Mouse (Mus musculus) brain, adult 2 months (tissue): ENCODE results near the gene Mtmr6.
"Not testable (repeated sequence)": the region's sequence is repeated elsewhere in the genome, so short reads cannot be mapped to it uniquely, and the experiment has no call there.

Experiments
- DNase-seq: peaks from one replicate; pipeline ENCODE4 v3.0.0; 2011; ENCODE audit warnings: low read depth, low spot score

Mtmr6 gene

DNA sequence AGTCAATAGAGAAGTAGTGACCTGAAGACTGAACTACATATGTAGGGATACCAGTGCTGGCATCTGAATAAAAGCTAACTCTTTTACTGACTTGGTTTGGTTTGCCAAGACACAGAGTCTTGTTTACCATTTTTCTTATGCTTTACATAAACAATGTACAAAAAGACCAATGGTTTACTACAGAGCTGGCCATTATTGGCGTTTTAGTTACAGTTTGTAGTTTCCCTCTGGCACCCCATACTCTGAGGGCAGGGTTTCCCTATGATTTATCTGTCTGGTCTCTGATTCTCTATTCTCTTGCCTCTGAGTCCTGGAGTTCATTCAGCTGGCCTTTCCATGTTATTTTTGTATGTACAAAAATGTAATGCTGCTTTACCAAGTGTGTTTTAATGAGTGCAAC lies 30.5 kb downstream of the Mtmr6 start:
- no peak for DNase-seq

DNA sequence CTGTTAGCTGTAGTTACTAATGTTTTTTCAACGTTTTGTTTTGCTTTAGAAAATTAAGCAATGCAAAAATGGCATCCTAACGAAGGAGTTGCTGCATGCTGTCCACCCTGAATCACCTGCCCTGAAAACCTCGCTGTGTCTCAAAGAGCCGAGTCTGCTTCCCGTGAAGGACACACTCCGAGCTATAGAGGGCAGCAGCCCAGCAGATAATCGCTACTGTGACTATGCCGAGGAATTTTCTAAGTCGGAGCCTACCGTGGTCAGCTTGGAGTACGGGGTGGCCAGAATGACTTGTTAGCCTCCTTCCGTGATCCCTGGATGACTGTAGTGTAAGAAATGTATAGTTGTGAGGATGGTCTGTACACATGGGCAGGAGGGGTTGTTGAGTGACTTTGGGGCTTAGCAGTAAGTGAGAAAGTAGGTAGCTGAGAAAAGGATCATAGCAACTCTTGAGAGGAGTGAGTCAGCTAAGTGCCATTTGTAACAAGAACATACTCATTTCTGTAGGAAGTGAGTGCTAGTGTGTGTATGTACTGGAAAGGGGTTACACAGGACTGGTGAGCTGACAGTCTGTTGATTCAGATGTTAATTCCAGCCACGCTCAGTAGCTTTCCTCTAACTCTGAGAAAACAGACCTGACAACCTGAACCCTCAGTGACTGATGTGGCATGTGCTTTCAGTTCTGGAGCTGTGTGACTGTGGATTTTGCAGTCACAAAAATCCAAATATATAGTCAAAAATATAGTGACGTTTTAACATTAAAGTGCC lies 35.4 kb downstream of the Mtmr6 start:
- peak; percentile 80 for DNase-seq

DNA sequence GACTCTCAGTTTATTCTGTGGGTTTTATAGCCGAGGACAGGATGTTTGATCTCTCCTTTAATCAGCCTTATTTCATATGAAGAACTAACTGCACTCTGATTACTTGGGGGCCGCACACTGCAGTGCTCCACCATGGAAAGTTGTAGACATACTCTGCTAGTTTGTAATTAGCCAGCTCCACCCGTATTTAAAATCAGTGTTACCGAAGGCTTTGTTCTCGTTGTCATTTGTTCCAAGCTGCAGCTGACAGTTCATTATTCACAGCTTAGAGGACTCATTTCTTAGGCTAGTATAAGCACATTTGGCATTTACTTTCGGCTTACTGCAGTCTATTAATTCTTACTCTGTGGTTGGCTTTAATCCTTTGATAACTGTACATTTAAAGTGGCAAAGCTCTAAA lies 36.0 kb downstream of the Mtmr6 start:
- DNase-seq = peak; percentile 43

DNA sequence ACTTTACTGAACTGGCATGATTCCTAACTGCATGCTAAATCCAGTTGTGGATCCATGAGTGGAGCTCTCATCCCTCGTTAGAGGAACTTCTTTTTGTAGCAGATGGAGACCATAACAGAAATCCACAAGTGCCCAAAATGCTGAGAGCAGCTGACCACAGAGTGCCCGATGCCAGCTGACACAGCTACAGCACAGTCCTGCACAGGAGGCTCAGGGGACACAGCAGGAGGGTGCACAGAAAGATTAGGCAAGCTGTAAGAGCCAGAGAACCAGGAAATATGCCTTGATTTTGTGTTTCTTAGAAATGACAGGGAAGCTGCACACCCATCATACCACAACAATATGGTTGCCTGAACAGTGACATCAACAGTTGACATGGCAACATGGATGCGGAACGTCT lies 37.4 kb downstream of the Mtmr6 start:
- peak; percentile 33 for DNase-seq

DNA sequence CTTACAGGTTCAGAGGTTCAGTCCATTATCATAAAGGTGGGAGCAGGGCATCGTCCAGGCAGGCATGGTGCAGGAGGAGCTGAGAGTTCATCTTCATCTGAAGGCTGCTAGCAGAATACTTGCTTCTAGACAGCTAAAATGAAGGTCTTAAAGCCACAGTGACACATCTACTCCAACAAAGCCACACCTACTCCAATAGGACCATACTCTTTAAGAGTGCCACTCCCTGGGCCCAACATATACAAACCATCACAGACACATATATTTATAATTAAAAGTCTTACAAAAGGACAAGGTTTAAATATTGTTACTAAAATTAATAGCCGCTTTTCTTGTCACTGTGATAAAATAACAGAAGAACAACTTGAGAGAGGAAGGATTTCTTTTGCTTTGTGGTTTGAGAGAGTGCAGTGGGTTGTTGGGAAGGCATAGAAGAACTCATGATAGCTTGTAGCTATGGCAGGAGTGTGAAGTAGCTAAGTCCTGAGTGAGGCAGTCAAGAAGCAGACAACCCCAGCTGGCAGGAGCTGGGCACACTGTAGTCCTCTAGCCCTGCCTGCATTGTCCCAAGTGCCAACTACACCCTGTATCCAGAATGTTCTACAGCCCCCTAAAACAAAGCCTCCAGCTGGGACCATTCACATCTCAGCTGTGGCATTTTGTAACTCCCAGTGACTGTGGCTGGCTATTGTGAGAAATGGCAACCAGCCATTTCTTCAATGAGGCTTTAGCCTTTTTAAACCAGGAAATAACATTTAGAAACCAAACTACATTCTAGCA lies 39.6 kb downstream of the Mtmr6 start:
- peak; percentile 64 for DNase-seq

DNA sequence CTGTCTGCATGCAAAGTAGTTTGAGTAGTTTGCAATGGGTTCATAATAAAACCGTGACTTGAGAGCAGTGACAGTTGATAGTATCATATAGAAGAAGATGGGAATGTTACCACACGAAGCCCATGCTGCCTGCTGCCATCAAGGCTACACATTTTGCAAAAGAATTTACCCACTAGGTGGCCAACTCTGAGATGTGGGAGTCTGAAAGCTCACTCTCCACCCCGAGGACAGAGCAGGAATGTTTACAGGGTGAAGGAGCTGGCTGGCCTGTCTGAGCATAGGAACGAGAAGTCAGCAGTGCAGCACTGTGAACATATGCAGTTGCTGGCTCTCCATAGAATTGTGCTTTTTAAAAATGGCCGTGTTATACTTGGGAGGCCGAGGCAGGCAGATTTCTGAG lies 43.1 kb downstream of the Mtmr6 start:
- DNase-seq = peak; percentile 45

DNA sequence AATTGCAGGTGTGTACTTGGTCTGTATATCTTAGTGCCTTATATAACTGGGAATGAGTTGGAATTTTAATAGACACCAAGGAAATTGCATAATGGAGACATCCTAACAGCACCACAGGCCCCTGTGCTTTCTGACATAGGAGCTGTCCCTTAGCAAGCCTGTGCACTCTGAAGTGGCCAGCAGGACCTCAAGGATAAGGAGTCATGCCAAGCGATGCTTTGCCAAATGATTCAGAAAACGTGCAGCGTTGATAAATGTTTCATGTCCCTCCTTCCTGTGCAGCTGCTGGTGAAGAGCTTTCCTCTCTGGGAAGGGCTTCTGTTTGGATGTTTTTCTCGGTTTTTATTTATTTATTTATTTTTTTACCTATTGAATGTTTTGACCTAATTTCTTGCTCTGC lies 45.7 kb downstream of the Mtmr6 start:
- peak; percentile 74 for DNase-seq

DNA sequence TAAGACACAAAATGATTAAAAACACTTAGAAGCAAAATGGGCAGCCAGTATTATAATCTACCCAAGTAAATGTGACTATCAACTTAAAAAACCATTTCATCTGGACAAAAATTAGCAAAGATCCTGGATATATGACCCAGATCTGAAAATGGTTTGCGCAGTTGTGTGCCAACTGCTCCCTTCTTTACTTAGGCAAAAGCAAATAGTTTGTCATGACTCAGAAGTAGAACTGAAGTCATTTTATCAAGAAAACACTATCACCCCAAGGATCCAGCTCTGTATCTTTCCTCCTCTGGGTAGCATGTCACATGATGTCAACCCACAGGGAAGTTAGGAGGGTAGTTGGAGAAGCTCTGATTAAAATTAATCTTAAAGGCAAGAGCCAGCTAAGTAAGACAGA lies 54.2 kb downstream of the Mtmr6 start:
- no peak for DNase-seq

DNA sequence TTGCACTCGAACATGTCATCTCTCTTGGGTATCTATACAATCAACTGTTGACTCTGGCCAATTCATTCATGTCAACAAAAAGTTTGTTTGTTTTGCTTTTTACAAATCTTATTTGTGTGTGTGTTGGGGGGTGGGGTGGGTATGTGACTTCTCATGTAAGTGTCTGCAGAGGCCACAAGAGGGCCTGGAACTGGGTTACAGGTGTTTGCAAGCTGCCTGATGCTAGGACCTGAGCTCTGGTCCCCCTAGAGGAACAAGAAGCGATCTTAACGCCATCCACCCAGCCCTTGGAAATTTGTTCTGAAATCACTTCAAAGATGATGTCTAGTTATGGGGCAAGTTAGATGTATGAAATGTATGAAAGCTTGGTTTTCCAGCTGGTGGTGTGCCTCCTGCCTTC lies 55.8 kb downstream of the Mtmr6 start:
- no peak for DNase-seq

DNA sequence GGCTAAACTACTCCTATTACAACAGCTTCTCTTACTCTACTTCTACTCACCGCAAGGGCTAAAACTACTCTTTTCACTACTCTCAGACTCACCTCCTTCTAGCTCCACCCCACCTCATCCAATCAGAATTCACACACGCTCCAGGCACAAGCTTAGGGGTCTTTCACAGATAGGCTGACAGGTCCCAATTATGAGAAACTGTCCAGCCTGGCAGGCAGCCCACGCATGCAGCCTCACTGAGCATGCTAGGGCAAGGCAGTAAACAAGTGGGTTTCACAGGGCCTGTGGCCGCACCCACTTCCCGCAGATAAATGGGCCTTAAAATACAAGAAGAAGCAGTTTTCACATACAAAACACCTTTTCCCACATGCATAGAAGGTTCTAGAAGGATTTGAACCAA lies 75.0 kb downstream of the Mtmr6 start:
- DNase-seq = not testable (repeated sequence)

DNA sequence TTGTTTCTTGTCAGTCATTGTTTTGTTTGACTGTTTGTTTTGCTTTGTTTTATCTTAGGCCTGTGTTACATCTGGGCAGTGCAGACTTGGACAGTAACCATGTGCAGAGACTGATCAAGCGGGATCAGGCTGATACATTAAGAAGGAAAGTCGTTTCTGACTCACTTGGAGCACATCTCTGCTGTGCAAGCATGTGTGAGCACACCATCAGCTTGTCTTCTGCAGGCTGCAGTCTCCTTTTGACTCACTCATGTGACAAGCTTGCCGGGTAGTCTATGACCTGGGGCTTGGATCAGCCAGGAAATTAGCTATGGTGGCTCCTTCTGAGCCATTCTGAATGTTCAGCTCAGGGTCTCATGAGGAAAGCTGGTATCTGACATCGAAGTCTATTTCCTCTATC lies 75.5 kb downstream of the Mtmr6 start:
- no peak for DNase-seq

DNA sequence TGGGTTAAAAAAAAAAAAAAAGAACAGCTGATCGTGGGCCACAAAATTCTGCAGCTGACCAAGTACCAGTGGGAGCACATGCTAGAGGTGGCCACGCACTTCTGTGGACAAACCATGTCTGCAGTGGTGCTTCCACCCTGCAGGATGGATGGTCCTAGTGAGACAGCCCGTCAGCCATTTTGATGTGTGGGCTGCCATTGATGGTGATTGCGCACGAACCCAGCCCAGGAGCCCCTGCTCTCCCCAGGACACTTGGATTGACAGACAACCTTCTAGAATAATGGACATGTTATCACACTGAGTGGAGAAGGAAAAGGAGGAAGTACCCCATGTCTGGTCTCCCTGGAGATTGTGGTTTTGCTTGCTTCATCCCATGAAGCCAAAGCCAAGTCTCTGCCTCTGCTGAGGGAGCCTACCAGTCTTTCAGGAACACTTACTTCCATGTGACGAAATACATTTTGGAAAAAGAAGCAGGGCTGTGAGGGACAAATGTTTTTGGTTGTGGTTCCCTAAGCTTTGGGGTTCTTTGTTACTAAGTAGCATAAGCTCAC lies 80.4 kb downstream of the Mtmr6 start:
- DNase-seq = no peak
